Comparison of ENCODE assay signal across 17 mouse cellular contexts in the genomic region with DNA sequence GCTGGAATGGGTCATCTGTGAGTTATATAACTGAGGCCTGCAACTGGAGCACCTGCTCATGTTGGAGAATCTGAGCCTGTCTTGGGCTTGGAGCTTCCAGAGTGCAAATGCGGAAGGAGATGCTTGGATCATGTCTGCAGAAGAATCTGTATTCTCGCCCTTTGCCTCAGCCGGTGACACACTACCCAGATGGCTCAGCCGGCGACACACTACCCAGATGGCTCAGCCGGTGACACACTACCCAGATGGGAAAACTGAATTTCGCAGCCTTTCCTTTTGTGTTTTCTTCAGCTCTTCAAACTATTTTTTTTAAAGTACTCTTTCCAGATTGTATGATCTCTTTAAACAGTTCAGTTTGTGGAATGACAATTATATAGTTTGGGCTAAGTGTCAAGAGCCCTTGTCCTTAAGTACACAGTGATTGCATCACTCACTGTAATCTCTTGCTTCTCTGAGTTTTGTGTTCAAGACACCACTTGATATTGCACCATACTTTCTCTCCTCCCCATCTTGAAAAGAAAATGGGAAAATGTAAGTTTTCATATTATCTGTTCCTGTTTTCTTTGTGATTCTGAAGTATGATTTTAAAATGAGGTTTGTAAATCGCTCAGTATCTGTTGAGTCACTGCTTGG.
DNase-seq lines count a peak whose midpoint lies in the region; ATAC-seq and TF ChIP-seq lines count a peak whose summit lies in the region.
"Had no signal": no experiment of that assay in that cellular context is flagged by ENCODE, and none has a peak within 500 bp of the region (broad histone marks: within the 10 kb centered on the region; RNA-seq: fewer than 3 reads in every experiment).

No protein-coding gene starts in this region.

- H3K4me3 ChIP-seq in forebrain, embryonic 14.5 days (ENCODE audit: low read depth, low read length) = no peak overlapping the region
- no peak overlapping the region for H3K4me3 ChIP-seq in forebrain, embryonic 10.5 days
- no peak overlapping the region for H3K4me3 ChIP-seq in left cerebral cortex, adult 2 months
- H3K4me3 ChIP-seq in forebrain, embryonic 16.5 days (replicated peaks; ENCODE audit: low read length) = no peak overlapping the region
- H3K4me3 ChIP-seq in intestine, embryonic 15.5 days (replicated peaks) = no peak overlapping the region
- H3K4me3 ChIP-seq: embryonic facial prominence, embryonic 13.5 days; liver, embryonic 15.5 days; midbrain, embryonic 12.5 days; neural tube, embryonic 13.5 days had no signal

- H3K4me1 ChIP-seq in forebrain, embryonic 14.5 days (ENCODE audit: control insufficient read depth, insufficient read depth, low read length) = peaks cover 3% of the 10 kb centered on the region; the same call in 1 of the 2 replicates
- H3K4me1 ChIP-seq in forebrain, embryonic 10.5 days = peaks cover 11% of the 10 kb centered on the region
- H3K4me1 ChIP-seq in forebrain, embryonic 16.5 days (replicated peaks; ENCODE audit: control insufficient read depth, insufficient read depth, low read length) = no peaks in the 10 kb centered on the region; the same call in 1 of the 2 replicates
- no peaks in the 10 kb centered on the region for H3K4me1 ChIP-seq in intestine, embryonic 15.5 days (replicated peaks)
- H3K4me1 ChIP-seq: embryonic facial prominence, embryonic 13.5 days; liver, embryonic 15.5 days had no signal

- H3K27ac ChIP-seq in forebrain, embryonic 14.5 days (ENCODE audit: low read depth, low read length) = no peak overlapping the region
- no peak overlapping the region for H3K27ac ChIP-seq in forebrain, embryonic 10.5 days
- H3K27ac ChIP-seq in left cerebral cortex, adult 2 months = peak overlapping the region; percentile 40
- no peak overlapping the region for H3K27ac ChIP-seq in forebrain, embryonic 16.5 days (ENCODE audit: low read length)
- H3K27ac ChIP-seq in intestine, embryonic 15.5 days = no peak overlapping the region
- H3K27ac ChIP-seq: embryonic facial prominence, embryonic 13.5 days; liver, embryonic 15.5 days; midbrain, embryonic 12.5 days; neural tube, embryonic 13.5 days had no signal

- H3K9ac ChIP-seq in forebrain, embryonic 14.5 days (ENCODE audit: low read length) = no peak overlapping the region
- H3K9ac ChIP-seq in forebrain, embryonic 16.5 days (replicated peaks; ENCODE audit: low read depth, low read length) = no peak overlapping the region
- no peak overlapping the region for H3K9ac ChIP-seq in intestine, embryonic 15.5 days
- H3K9ac ChIP-seq: embryonic facial prominence, embryonic 13.5 days; liver, embryonic 15.5 days; midbrain, embryonic 12.5 days; neural tube, embryonic 13.5 days had no signal

- H3K36me3 ChIP-seq in forebrain, embryonic 14.5 days (ENCODE audit: control insufficient read depth, insufficient read depth, low read length) = no peaks in the 10 kb centered on the region
- no peaks in the 10 kb centered on the region for H3K36me3 ChIP-seq in forebrain, embryonic 10.5 days (replicated peaks)
- H3K36me3 ChIP-seq in forebrain, embryonic 16.5 days (ENCODE audit: control insufficient read depth, insufficient read depth) = no peaks in the 10 kb centered on the region
- H3K36me3 ChIP-seq in intestine, embryonic 15.5 days = no peaks in the 10 kb centered on the region
- H3K36me3 ChIP-seq: embryonic facial prominence, embryonic 13.5 days; liver, embryonic 15.5 days; midbrain, embryonic 12.5 days; neural tube, embryonic 13.5 days had no signal

- H3K27me3 ChIP-seq in forebrain, embryonic 14.5 days (replicated peaks; ENCODE audit: control insufficient read depth, insufficient read depth, low read length) = no peaks in the 10 kb centered on the region
- H3K27me3 ChIP-seq in forebrain, embryonic 10.5 days (ENCODE audit: poor library complexity, severe bottlenecking) = no peaks in the 10 kb centered on the region
- no peaks in the 10 kb centered on the region for H3K27me3 ChIP-seq in forebrain, embryonic 16.5 days (replicated peaks; ENCODE audit: control insufficient read depth, insufficient read depth, low read length)
- H3K27me3 ChIP-seq in intestine, embryonic 15.5 days (replicated peaks) = no peaks in the 10 kb centered on the region
- H3K27me3 ChIP-seq: embryonic facial prominence, embryonic 13.5 days; liver, embryonic 15.5 days; midbrain, embryonic 12.5 days; neural tube, embryonic 13.5 days had no signal

- 75% methylated on average over 8 of the region's 8 CpGs for WGBS in forebrain, embryonic 14.5 days
- 91% methylated on average over 8 of the region's 8 CpGs for WGBS in forebrain, embryonic 10.5 days
- 72% methylated on average over 8 of the region's 8 CpGs for WGBS in forebrain, embryonic 16.5 days
- 94% methylated on average over 8 of the region's 8 CpGs for WGBS in intestine, embryonic 15.5 days

- intact Hi-C loops in left cerebral cortex, adult 2 months (cut with DNase I) = no loop called here
- intact Hi-C loops in left cerebral cortex, postnatal 4 days (cut with DNase I) = no loop called here

- no peaks in the 10 kb centered on the region for H3K9me3 ChIP-seq in forebrain, embryonic 14.5 days (replicated peaks; ENCODE audit: control insufficient read depth, low read length)
- H3K9me3 ChIP-seq in forebrain, embryonic 10.5 days = no peaks in the 10 kb centered on the region
- H3K9me3 ChIP-seq in forebrain, embryonic 16.5 days (ENCODE audit: control insufficient read depth, low read length) = no peaks in the 10 kb centered on the region
- no peaks in the 10 kb centered on the region for H3K9me3 ChIP-seq in intestine, embryonic 15.5 days
- H3K9me3 ChIP-seq: embryonic facial prominence, embryonic 13.5 days; liver, embryonic 15.5 days; midbrain, embryonic 12.5 days; neural tube, embryonic 13.5 days had no signal

- ATAC-seq in forebrain, embryonic 14.5 days = peak; percentile 60; the same call in 1 of the 2 replicates
- ATAC-seq in forebrain, embryonic 16.5 days = 0 out of 2 replicates have a peak, but pooled peaks have one; percentile 61
- no peak for ATAC-seq in intestine, embryonic 15.5 days

- no peak for TF ChIP-seq CTCF in left cerebral cortex, adult 2 months (IDR thresholded peaks at IDR 0.05)

- peak; percentile 25 for DNase-seq in forebrain, embryonic 14.5 days (ENCODE audit: low spot score)
- no peak for DNase-seq in forebrain, embryonic 10.5 days (ENCODE audit: extremely low spot score, low spot score)
- DNase-seq in left cerebral cortex, adult 2 months (ENCODE audit: extremely low spot score in 1 of 2, low spot score in 2 of 2) = no peak
- no peak for DNase-seq in left cerebral cortex, postnatal 4 days
- DNase-seq in right cerebral cortex, postnatal 14 days = peak; percentile 15
- DNase-seq in cerebellum, adult 9-11 months = no peak
- DNase-seq: adrenal gland, adult 8-10 months; B cell, adult 2 months; cerebellum, adult 11-12 months; gastrocnemius, postnatal 25 days; thymus, postnatal 4 days had no signal

- no peak overlapping the region for H3K4me2 ChIP-seq in forebrain, embryonic 14.5 days (ENCODE audit: low read length)
- H3K4me2 ChIP-seq in forebrain, embryonic 16.5 days (ENCODE audit: low read length) = no peak overlapping the region
- no peak overlapping the region for H3K4me2 ChIP-seq in intestine, embryonic 15.5 days (replicated peaks)
- H3K4me2 ChIP-seq: embryonic facial prominence, embryonic 13.5 days; liver, embryonic 15.5 days; midbrain, embryonic 12.5 days; neural tube, embryonic 13.5 days had no signal

Comparison
In these comparisons a context has a peak if more than half of its experiments do, and no peak if none do; other contexts are left out.
1. DNase-seq: peak in forebrain, embryonic 14.5 days (single experiment) and right cerebral cortex, postnatal 14 days (single experiment); none in forebrain, embryonic 10.5 days (single experiment), left cerebral cortex, adult 2 months (0 of 2), left cerebral cortex, postnatal 4 days (single experiment) and cerebellum, adult 9-11 months (single experiment).